Mouse (Mus musculus) embryonic facial prominence, embryonic 10.5 days (tissue): ENCODE measurements around the gene Sycp2. TPM values are rescaled to one million over a fixed set of nuclear protein-coding genes. Genes with fewer than 3 reads are reported as not detected.
"Not testable (repeated sequence)": the region's sequence is repeated elsewhere in the genome, so short reads cannot be mapped to it uniquely, and the experiment has no call there.

Experiments
- DNase-seq: peaks from one replicate; pipeline ENCODE4 v3.0.0-alpha.2; 2017; ENCODE audit warnings: low spot score
- H3K27ac ChIP-seq: fragments of 300-500 bp; sonication (generic); replicated peaks from 2 replicates; pipeline ENCODE4 v1.5.1; 2016; ENCODE audit warnings: mild to moderate bottlenecking
- H3K27me3 ChIP-seq: fragments of 300-500 bp; sonication (generic); replicated peaks from 2 replicates; pipeline ENCODE4 v1.6.1; 2016; ENCODE audit warnings: low read depth, mild to moderate bottlenecking; ENCODE audit not compliant: poor library complexity, severe bottlenecking
- H3K36me3 ChIP-seq: fragments of 300-500 bp; sonication (generic); replicated peaks from 2 replicates; pipeline ENCODE4 v1.6.1; 2016; ENCODE audit warnings: mild to moderate bottlenecking, moderate library complexity
- H3K4me1 ChIP-seq: fragments of 300-500 bp; sonication (generic); 2 replicates; pipeline ENCODE4 v1.6.1; 2016
- H3K4me3 ChIP-seq: fragments of 300-500 bp; sonication (generic); 2 replicates; pipeline ENCODE4 v1.5.1; 2016; ENCODE audit warnings: mild to moderate bottlenecking, moderate library complexity
- H3K9me3 ChIP-seq: fragments of 300-500 bp; sonication (generic); 2 replicates; pipeline ENCODE4 v1.6.1; 2016; ENCODE audit warnings: mild to moderate bottlenecking
- WGBS: fragments of 180-500 bp; shearing (Covaris S2); methylation state at CpG from one replicate; pipeline ENCODE4 v1.1.7; 2016; 5-methylcytosine and 5-hydroxymethylcytosine counted together
- polyA plus RNA-seq: library from polyadenylated mRNA; unstranded; fragments of >200 nt; fragmentation: Nextera tagmentation; extraction: Ambion mirVana; gene quantifications from 2 replicates; pipeline ENCODE4 v1.2.1, GENCODE M21; 2016

The Sycp2 gene
- polyA plus RNA-seq, 1 experiment from 2014 or later: 0.05 TPM

GRCm38 (mm10) chr2:178412598-178412997 lies 5.1 kb upstream of the Sycp2 start:
- Histone ChIP-seq H3K27me3 (peaks cover 57% of the 10 kb centered on the region), H3K4me1 (peaks cover 29% of the 10 kb centered on the region), H3K9me3 (peaks cover 1% of the 10 kb centered on the region; the same call in 1 of the 2 replicates), H3K27ac (no peak overlapping the region), H3K36me3 (no peaks in the 10 kb centered on the region), H3K4me3 (no peak overlapping the region)
- 68% methylated on average over 6 of the region's 6 CpGs for WGBS
- no peak for DNase-seq

GRCm38 (mm10) chr2:178410286-178410685 lies 2.8 kb upstream of the Sycp2 start:
- no peaks in the 10 kb centered on the region for H3K36me3 ChIP-seq
- no peak overlapping the region for H3K27ac ChIP-seq
- no peak overlapping the region for H3K4me3 ChIP-seq
- no peak for DNase-seq
- WGBS: 79% methylated on average over 6 of the region's 6 CpGs
- H3K9me3 ChIP-seq: peaks cover 7% of the 10 kb centered on the region; the same call in 1 of the 2 replicates
- H3K4me1 ChIP-seq: peaks cover 22% of the 10 kb centered on the region
- H3K27me3 ChIP-seq: peaks cover 47% of the 10 kb centered on the region

- 61% methylated on average over 1 of the region's 1 CpGs for WGBS
- H3K36me3 ChIP-seq: no peaks in the 10 kb centered on the region
- H3K4me3 ChIP-seq: no peak overlapping the region
- H3K27ac ChIP-seq: no peak overlapping the region
- H3K4me1 ChIP-seq: peaks cover 11% of the 10 kb centered on the region
- peaks cover 7% of the 10 kb centered on the region; the same call in 1 of the 2 replicates for H3K9me3 ChIP-seq
- H3K27me3 ChIP-seq: peaks cover 37% of the 10 kb centered on the region
- no peak for DNase-seq
These were observed 1.5 kb upstream of the Sycp2 start for GRCm38 (mm10) chr2:178409024-178409423.

- no peak for DNase-seq
- H3K27ac ChIP-seq: no peak overlapping the region
- H3K4me1 ChIP-seq: no peaks in the 10 kb centered on the region
- H3K9me3 ChIP-seq: no peaks in the 10 kb centered on the region
- H3K27me3 ChIP-seq: no peaks in the 10 kb centered on the region
- 87% methylated on average over 4 of the region's 4 CpGs for WGBS
- no peak overlapping the region for H3K4me3 ChIP-seq
- H3K36me3 ChIP-seq: no peaks in the 10 kb centered on the region
These were observed 64.9 kb downstream of the Sycp2 start for GRCm38 (mm10) chr2:178342597-178342996.

- not testable (repeated sequence) for H3K27ac ChIP-seq, H3K27me3 ChIP-seq, H3K4me1 ChIP-seq, H3K4me3 ChIP-seq, H3K9me3 ChIP-seq, H3K36me3 ChIP-seq, DNase-seq
These were observed 65.4 kb downstream of the Sycp2 start for GRCm38 (mm10) chr2:178342105-178342504.

GRCm38 (mm10) chr2:178339044-178339443 lies 68.4 kb downstream of the Sycp2 start:
- Histone ChIP-seq H3K4me3 (no peak overlapping the region), H3K27ac (no peak overlapping the region), H3K4me1 (no peaks in the 10 kb centered on the region), H3K9me3 (no peaks in the 10 kb centered on the region), H3K36me3 (no peaks in the 10 kb centered on the region), H3K27me3 (no peaks in the 10 kb centered on the region)
- WGBS: 0% methylated on average over 2 of the region's 2 CpGs
- DNase-seq: no peak

- Histone ChIP-seq H3K9me3 (no peaks in the 10 kb centered on the region), H3K27ac (no peak overlapping the region), H3K4me1 (no peaks in the 10 kb centered on the region), H3K4me3 (no peak overlapping the region), H3K27me3 (no peaks in the 10 kb centered on the region), H3K36me3 (no peaks in the 10 kb centered on the region)
- 31% methylated on average over 1 of the region's 1 CpGs for WGBS
- no peak for DNase-seq
These were observed 69.6 kb downstream of the Sycp2 start for GRCm38 (mm10) chr2:178337878-178338277.

GRCm38 (mm10) chr2:178329986-178330385 lies 77.5 kb downstream of the Sycp2 start:
- Histone ChIP-seq H3K27ac (no peak overlapping the region), H3K4me3 (no peak overlapping the region), H3K27me3 (no peaks in the 10 kb centered on the region), H3K36me3 (no peaks in the 10 kb centered on the region), H3K9me3 (no peaks in the 10 kb centered on the region), H3K4me1 (peaks cover 19% of the 10 kb centered on the region)
- no peak for DNase-seq
- 71% methylated on average over 1 of the region's 1 CpGs for WGBS

- no peak overlapping the region for H3K4me3 ChIP-seq
- no peaks in the 10 kb centered on the region for H3K27me3 ChIP-seq
- DNase-seq: peak; percentile 5
- no peaks in the 10 kb centered on the region for H3K36me3 ChIP-seq
- no peaks in the 10 kb centered on the region for H3K9me3 ChIP-seq
- H3K27ac ChIP-seq: no peak overlapping the region
- WGBS: 84% methylated on average over 5 of the region's 5 CpGs
- peaks cover 19% of the 10 kb centered on the region for H3K4me1 ChIP-seq
These were observed 77.9 kb downstream of the Sycp2 start for GRCm38 (mm10) chr2:178329551-178329950.

- peak overlapping the region; percentile 1; the same call in 1 of the 2 replicates for H3K4me3 ChIP-seq
- 13% methylated on average over 12 of the region's 12 CpGs for WGBS
- peak; percentile 82 for DNase-seq
- H3K9me3 ChIP-seq: no peaks in the 10 kb centered on the region
- peaks cover 19% of the 10 kb centered on the region for H3K4me1 ChIP-seq
- no peaks in the 10 kb centered on the region for H3K36me3 ChIP-seq
- H3K27me3 ChIP-seq: no peaks in the 10 kb centered on the region
- H3K27ac ChIP-seq: no peak overlapping the region; the same call in 1 of the 2 replicates
These were observed 79.9 kb downstream of the Sycp2 start for GRCm38 (mm10) chr2:178327466-178328040.

- Histone ChIP-seq H3K9me3 (no peaks in the 10 kb centered on the region), H3K27me3 (no peaks in the 10 kb centered on the region), H3K4me3 (peak overlapping the region; percentile 1; the same call in 1 of the 2 replicates), H3K4me1 (peaks cover 19% of the 10 kb centered on the region), H3K36me3 (no peaks in the 10 kb centered on the region), H3K27ac (no peak overlapping the region)
- DNase-seq: peak; percentile 6
- WGBS: 35% methylated on average over 5 of the region's 5 CpGs
These were observed 80.6 kb downstream of the Sycp2 start for GRCm38 (mm10) chr2:178326750-178327465.

GRCm38 (mm10) chr2:178326067-178326466 lies 81.4 kb downstream of the Sycp2 start:
- peak; percentile 6 for DNase-seq
- peaks cover 19% of the 10 kb centered on the region for H3K4me1 ChIP-seq
- WGBS: 93% methylated on average over 10 of the region's 10 CpGs
- H3K36me3 ChIP-seq: no peaks in the 10 kb centered on the region
- no peaks in the 10 kb centered on the region for H3K9me3 ChIP-seq
- H3K27ac ChIP-seq: no peak overlapping the region
- no peak overlapping the region for H3K4me3 ChIP-seq
- no peaks in the 10 kb centered on the region for H3K27me3 ChIP-seq

GRCm38 (mm10) chr2:178324818-178325217 lies 82.7 kb downstream of the Sycp2 start:
- 82% methylated on average over 4 of the region's 4 CpGs for WGBS
- H3K27ac ChIP-seq: no peak overlapping the region

More at GRCm38 (mm10) chr2:178324818-178325217, 82.7 kb downstream of the Sycp2 start:
- peak; percentile 3 for DNase-seq
- no peaks in the 10 kb centered on the region for H3K36me3 ChIP-seq
- H3K4me1 ChIP-seq: peaks cover 19% of the 10 kb centered on the region
- H3K9me3 ChIP-seq: no peaks in the 10 kb centered on the region
- H3K4me3 ChIP-seq: no peak overlapping the region
- H3K27me3 ChIP-seq: no peaks in the 10 kb centered on the region
